Mouse (Mus musculus) lung, embryonic 14.5 days (tissue): ENCODE results near the gene Iqsec1. TPM values are rescaled to one million over a fixed set of nuclear protein-coding genes. Genes with fewer than 3 reads are reported as not detected.
"Not testable (repeated sequence)": the region's sequence is repeated elsewhere in the genome, so short reads cannot be mapped to it uniquely, and the experiment has no call there.

Experiments
- ATAC-seq: fragments of 200-750 bp; cut with Nextera tagmentation; 2 replicates; pipeline ENCODE4 v1.8.0; 2017; ENCODE audit warnings: mild to moderate bottlenecking, moderate TSS enrichment, moderate library complexity; ENCODE audit not compliant: insufficient read depth
- DNase-seq: peaks from one replicate; pipeline ENCODE4 v3.0.0-alpha.2; 2015
- H3K27ac ChIP-seq: fragments of 300-500 bp; sonication (generic); 2 replicates; pipeline ENCODE4 v1.5.1; 2014; ENCODE audit warnings: low read depth, mild to moderate bottlenecking, moderate library complexity
- H3K27me3 ChIP-seq: fragments of 300-500 bp; sonication (generic); 2 replicates; pipeline ENCODE4 v1.6.1; 2014; ENCODE audit warnings: low read length, control low read depth; ENCODE audit not compliant: insufficient read depth
- H3K36me3 ChIP-seq: fragments of 300-500 bp; sonication (generic); 2 replicates; pipeline ENCODE4 v1.6.1; 2014; ENCODE audit warnings: control low read depth; ENCODE audit not compliant: insufficient read depth
- H3K4me1 ChIP-seq: fragments of 300-500 bp; sonication (generic); 2 replicates; pipeline ENCODE4 v1.6.1; 2014; ENCODE audit warnings: antibody characterized with exemption, control low read depth; ENCODE audit not compliant: insufficient read depth
- H3K4me2 ChIP-seq: fragments of 300-500 bp; sonication (generic); 2 replicates; pipeline ENCODE4 v1.6.1; 2014; ENCODE audit warnings: mild to moderate bottlenecking
- H3K4me3 ChIP-seq: fragments of 300-500 bp; sonication (generic); 2 replicates; pipeline ENCODE4 v1.5.1; 2014; ENCODE audit warnings: low read depth, low read length
- H3K9ac ChIP-seq: fragments of 300-500 bp; sonication (generic); 2 replicates; pipeline ENCODE4 v1.6.1; 2014
- H3K9me3 ChIP-seq: fragments of 300-500 bp; sonication (generic); 2 replicates; pipeline ENCODE4 v1.6.1; 2016; ENCODE audit warnings: low read depth, low read length, control low read depth
- CTCF ChIP-seq: IDR thresholded peaks from 2 replicates; pipeline ENCODE4 v1.5.1; 2016; ENCODE audit warnings: antibody characterized with exemption, low read depth
- WGBS: fragments of 180-500 bp; shearing (Covaris S2); extraction: QIAGEN DNeasy Blood & Tissue Kit; methylation state at CpG from one replicate; pipeline ENCODE4 v1.1.7; 2014; 5-methylcytosine and 5-hydroxymethylcytosine counted together
- polyA plus RNA-seq: library from polyadenylated mRNA; unstranded; fragments of >200 nt; fragmentation: Nextera tagmentation; extraction: Ambion mirVana; gene quantifications from 2 replicates; pipeline ENCODE4 v1.2.1, GENCODE M21; 2014

Iqsec1 gene
- polyA plus RNA-seq, 1 experiment from 2014 or later: 15.8 TPM

- H3K36me3 ChIP-seq: no peaks in the 10 kb centered on the region
- WGBS: 73% methylated on average over 4 of the region's 4 CpGs
- ATAC-seq: peak; percentile 23; the same call in 1 of the 2 replicates
- TF ChIP-seq CTCF: no peak
- no peaks in the 10 kb centered on the region for H3K9me3 ChIP-seq
- H3K27me3 ChIP-seq: no peaks in the 10 kb centered on the region
- no peak overlapping the region for H3K4me3 ChIP-seq
- H3K4me2 ChIP-seq: no peak overlapping the region
- no peak overlapping the region for H3K27ac ChIP-seq
- no peaks in the 10 kb centered on the region for H3K4me1 ChIP-seq
- no peak for DNase-seq
- H3K9ac ChIP-seq: no peak overlapping the region
These were observed 343.5 kb downstream of the Iqsec1 start for GRCm38 (mm10) chr6:90644965-90645364.

- Histone ChIP-seq H3K4me2 (no peak overlapping the region), H3K4me3 (no peak overlapping the region), H3K27me3 (no peaks in the 10 kb centered on the region), H3K36me3 (no peaks in the 10 kb centered on the region), H3K9ac (no peak overlapping the region), H3K9me3 (no peaks in the 10 kb centered on the region), H3K4me1 (no peaks in the 10 kb centered on the region), H3K27ac (no peak overlapping the region)
- ATAC-seq: no peak
- WGBS: 68% methylated on average over 3 of the region's 3 CpGs
- TF ChIP-seq CTCF: no peak
- DNase-seq: no peak
These were observed 345.4 kb downstream of the Iqsec1 start for GRCm38 (mm10) chr6:90643057-90643456.

DNA sequence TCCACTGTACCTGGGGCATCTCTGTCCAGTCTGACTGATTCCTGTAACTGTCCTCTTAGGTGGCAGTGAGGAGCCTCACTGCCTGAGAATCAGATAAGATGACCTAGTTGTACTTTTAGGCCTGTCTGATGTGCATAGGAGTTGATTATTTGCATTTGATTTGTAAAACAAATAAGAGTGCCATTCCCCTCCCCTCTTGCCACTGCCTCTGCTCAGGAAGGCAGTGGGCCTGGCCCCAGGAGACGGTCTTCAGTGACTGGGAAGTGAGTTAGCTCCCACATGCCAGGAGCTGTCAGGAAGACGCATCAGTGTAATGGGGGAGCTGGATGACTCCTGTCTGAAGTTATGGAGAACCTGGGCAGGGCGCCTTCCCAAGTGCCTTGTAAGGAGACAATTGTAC lies 352.9 kb downstream of the Iqsec1 start:
- 34% methylated on average over 3 of the region's 3 CpGs for WGBS
- H3K4me2 ChIP-seq: no peak overlapping the region
- H3K9me3 ChIP-seq: no peaks in the 10 kb centered on the region
- H3K9ac ChIP-seq: no peak overlapping the region
- no peaks in the 10 kb centered on the region for H3K4me1 ChIP-seq
- no peak overlapping the region for H3K27ac ChIP-seq
- H3K27me3 ChIP-seq: no peaks in the 10 kb centered on the region
- TF ChIP-seq CTCF: no peak
- H3K36me3 ChIP-seq: 0 out of 2 replicates have a peak, but pooled peaks cover 3% of the 10 kb centered on the region
- DNase-seq (no peak), ATAC-seq (no peak)
- H3K4me3 ChIP-seq: no peak overlapping the region

DNA sequence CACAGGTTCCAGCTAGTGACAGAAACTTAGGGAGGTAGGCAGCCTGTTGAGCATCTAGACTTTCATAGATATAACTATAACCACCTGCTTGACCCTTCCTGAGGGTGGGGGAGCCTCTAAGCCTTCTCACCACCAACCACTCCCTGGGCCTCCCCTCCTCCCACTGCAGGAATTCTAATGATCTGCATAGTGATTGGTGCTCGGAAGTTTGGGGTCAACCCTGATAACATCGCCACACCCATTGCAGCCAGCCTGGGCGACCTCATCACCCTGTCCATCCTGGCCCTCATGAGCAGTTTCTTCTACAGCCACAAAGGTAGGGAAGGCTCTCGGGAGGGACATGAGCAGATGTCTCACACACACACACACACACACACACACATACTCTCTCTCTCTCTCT lies 353.4 kb downstream of the Iqsec1 start:
- no peak for ATAC-seq
- no peaks in the 10 kb centered on the region for H3K4me1 ChIP-seq
- H3K9ac ChIP-seq: no peak overlapping the region
- 0 out of 2 replicates have a peak, but pooled peaks cover 3% of the 10 kb centered on the region for H3K36me3 ChIP-seq
- no peaks in the 10 kb centered on the region for H3K27me3 ChIP-seq
- no peak for DNase-seq
- no peak overlapping the region for H3K27ac ChIP-seq
- H3K4me3 ChIP-seq: no peak overlapping the region
- no peak for TF ChIP-seq CTCF
- WGBS: 28% methylated on average over 4 of the region's 4 CpGs
- H3K4me2 ChIP-seq: no peak overlapping the region
- no peaks in the 10 kb centered on the region for H3K9me3 ChIP-seq

DNA sequence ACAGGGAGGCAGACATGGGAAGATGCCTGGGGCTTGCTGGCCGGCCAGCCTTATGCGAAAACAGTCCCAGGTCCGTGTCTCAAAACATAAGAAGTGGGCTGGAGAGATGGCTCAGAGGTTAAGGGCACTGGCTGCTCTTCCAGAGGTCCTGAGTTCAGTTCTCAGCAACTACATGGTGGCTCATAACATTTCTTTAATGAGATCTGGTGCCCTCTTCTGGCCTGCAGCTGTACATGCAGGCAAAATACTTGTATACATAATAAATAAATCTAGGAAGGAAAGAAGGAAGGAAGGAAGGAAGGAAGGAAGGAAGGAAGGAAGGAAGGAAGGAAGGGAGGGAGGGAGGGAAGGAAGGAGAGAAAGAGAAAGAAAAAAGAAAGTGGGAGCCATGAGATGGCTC lies 356.0 kb downstream of the Iqsec1 start:
- not testable (repeated sequence) for H3K4me2 ChIP-seq, H3K27ac ChIP-seq, H3K9ac ChIP-seq, H3K36me3 ChIP-seq, H3K4me1 ChIP-seq, H3K9me3 ChIP-seq, H3K4me3 ChIP-seq, H3K27me3 ChIP-seq, ATAC-seq
- peak; percentile 39 for DNase-seq
- WGBS: 64% methylated on average over 3 of the region's 3 CpGs
- peak; percentile 35 for TF ChIP-seq CTCF

GRCm38 (mm10) chr6:90630427-90630826 lies 358.1 kb downstream of the Iqsec1 start:
- H3K4me1 ChIP-seq: no peaks in the 10 kb centered on the region
- DNase-seq: no peak
- no peaks in the 10 kb centered on the region for H3K9me3 ChIP-seq
- H3K27me3 ChIP-seq: no peaks in the 10 kb centered on the region
- no peak for ATAC-seq
- whole genome bisulfite sequencing: 90% methylated on average over 7 of the region's 7 CpGs
- H3K27ac ChIP-seq: no peak overlapping the region
- no peak overlapping the region for H3K4me3 ChIP-seq
- H3K4me2 ChIP-seq: no peak overlapping the region
- H3K36me3 ChIP-seq: no peaks in the 10 kb centered on the region
- no peak overlapping the region for H3K9ac ChIP-seq
- TF ChIP-seq CTCF: no peak

DNA sequence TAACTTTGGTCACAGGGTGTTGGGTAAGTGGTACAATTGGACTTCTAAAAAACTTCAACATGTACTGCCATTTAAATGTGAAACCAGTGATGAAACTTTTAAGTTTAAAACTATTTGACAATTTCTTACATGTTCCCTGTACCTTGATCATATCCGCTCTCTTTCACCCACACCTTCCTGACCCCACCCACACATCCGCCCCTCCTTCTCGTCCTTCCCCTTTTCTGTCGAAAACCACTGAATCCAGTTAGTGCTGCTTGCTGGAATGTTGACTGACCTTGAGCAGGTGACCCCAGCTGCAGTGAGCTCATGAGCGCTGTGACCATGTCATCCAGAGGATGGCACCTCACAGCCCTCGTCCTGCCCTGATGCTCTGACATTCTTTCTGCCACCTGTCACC lies 359.0 kb downstream of the Iqsec1 start:
- no peak for DNase-seq
- Histone ChIP-seq H3K4me2 (no peak overlapping the region), H3K4me1 (no peaks in the 10 kb centered on the region), H3K4me3 (no peak overlapping the region), H3K36me3 (no peaks in the 10 kb centered on the region), H3K27ac (no peak overlapping the region), H3K27me3 (no peaks in the 10 kb centered on the region), H3K9me3 (no peaks in the 10 kb centered on the region), H3K9ac (no peak overlapping the region)
- TF ChIP-seq CTCF: no peak
- no peak for ATAC-seq
- WGBS: 71% methylated on average over 6 of the region's 6 CpGs

GRCm38 (mm10) chr6:90627556-90627955 lies 360.9 kb downstream of the Iqsec1 start:
- Histone ChIP-seq H3K4me2 (no peak overlapping the region), H3K27ac (no peak overlapping the region), H3K9me3 (no peaks in the 10 kb centered on the region), H3K27me3 (no peaks in the 10 kb centered on the region), H3K4me3 (no peak overlapping the region), H3K4me1 (peaks cover 4% of the 10 kb centered on the region; the same call in 1 of the 2 replicates), H3K36me3 (no peaks in the 10 kb centered on the region), H3K9ac (no peak overlapping the region)
- no peak for TF ChIP-seq CTCF
- ATAC-seq: no peak
- no peak for DNase-seq
- WGBS: 83% methylated on average over 4 of the region's 4 CpGs
